Mouse (Mus musculus) intestine, embryonic 14.5 days (tissue): ENCODE measurements at regions not wholly inside any gene's neighbourhood (a gene's known extent, or its start where the extent isn't known, plus 50 kb on each side); places are given as distances from the start of the nearest gene placed in this dataset.

Experiments used
- ATAC-seq: fragments of 200-750 bp; cut with Nextera tagmentation; replicated peaks from 2 replicates; pipeline ENCODE4 v1.8.0; 2017; ENCODE audit warnings: low read depth, moderate number of reproducible peaks, moderate TSS enrichment, moderate library complexity; ENCODE audit not compliant: low FRiP score, low TSS enrichment
- DNase-seq: peaks from one replicate; pipeline ENCODE4 v3.0.0-alpha.2; 2018; ENCODE audit warnings: low spot score
- H3K27ac ChIP-seq: fragments of 300-500 bp; sonication (generic); 2 replicates; pipeline ENCODE4 v1.5.1; 2014; ENCODE audit warnings: low read depth, mild to moderate bottlenecking, control low read depth
- H3K27me3 ChIP-seq: fragments of 300-500 bp; sonication (generic); replicated peaks from 2 replicates; pipeline ENCODE4 v1.6.1; 2014; ENCODE audit warnings: low read length, control low read depth; ENCODE audit not compliant: control insufficient read depth, insufficient read depth
- H3K36me3 ChIP-seq: fragments of 300-500 bp; sonication (generic); 2 replicates; pipeline ENCODE4 v1.6.1; 2014; ENCODE audit warnings: low read length, control low read depth; ENCODE audit not compliant: control insufficient read depth, insufficient read depth
- H3K4me1 ChIP-seq: fragments of 300-500 bp; sonication (generic); replicated peaks from 2 replicates; pipeline ENCODE4 v1.6.1; 2014; ENCODE audit warnings: low read length, control low read depth, mixed read lengths; ENCODE audit not compliant: control insufficient read depth, insufficient read depth
- H3K4me2 ChIP-seq: fragments of 300-500 bp; sonication (generic); 2 replicates; pipeline ENCODE4 v1.6.1; 2014; ENCODE audit warnings: low read length
- H3K4me3 ChIP-seq: fragments of 300-500 bp; sonication (generic); 2 replicates; pipeline ENCODE4 v1.5.1; 2014; ENCODE audit warnings: low read depth, low read length, control low read depth, mixed read lengths
- H3K9ac ChIP-seq: fragments of 300-500 bp; sonication (generic); 2 replicates; pipeline ENCODE4 v1.6.1; 2014; ENCODE audit warnings: mild to moderate bottlenecking, low read length
- H3K9me3 ChIP-seq: fragments of 300-500 bp; sonication (generic); 2 replicates; pipeline ENCODE4 v1.6.1; 2016; ENCODE audit warnings: low read length, control low read depth; ENCODE audit not compliant: control insufficient read depth
- WGBS: fragments of 180-500 bp; shearing (Covaris S2); extraction: QIAGEN DNeasy Blood & Tissue Kit; methylation state at CpG from one replicate; pipeline ENCODE4 v1.1.7; 2014; 5-methylcytosine and 5-hydroxymethylcytosine counted together

DNA sequence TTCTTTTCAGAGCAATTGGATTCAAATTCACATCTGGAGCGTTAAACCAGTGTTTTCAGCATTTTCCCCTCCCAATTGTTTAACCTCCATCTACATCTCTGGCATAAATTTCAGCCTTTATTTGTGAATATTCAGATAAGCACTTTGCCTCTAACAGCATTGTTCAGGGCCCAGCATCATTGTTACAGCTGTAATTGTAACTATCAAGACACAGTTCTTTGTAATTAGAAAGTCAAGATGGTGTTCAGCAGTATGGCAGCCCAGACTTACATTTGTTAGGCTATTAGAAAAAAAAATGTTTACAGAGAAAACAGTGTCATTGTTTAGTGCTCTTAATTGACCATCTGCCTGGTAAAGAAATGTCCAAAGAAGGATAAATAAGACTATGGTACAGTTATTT lies 1042.6 kb downstream of the 5730522E02Rik start:
- no peaks in the 10 kb centered on the region for H3K36me3 ChIP-seq
- no peaks in the 10 kb centered on the region for H3K4me1 ChIP-seq
- ATAC-seq (no peak), DNase-seq (no peak)
- H3K9ac ChIP-seq = no peak overlapping the region
- no peaks in the 10 kb centered on the region for H3K27me3 ChIP-seq
- H3K27ac ChIP-seq = no peak overlapping the region
- no peaks in the 10 kb centered on the region for H3K9me3 ChIP-seq
- 94% methylated on average over 1 of the region's 1 CpGs for WGBS
- no peak overlapping the region for H3K4me2 ChIP-seq
- H3K4me3 ChIP-seq = no peak overlapping the region

DNA sequence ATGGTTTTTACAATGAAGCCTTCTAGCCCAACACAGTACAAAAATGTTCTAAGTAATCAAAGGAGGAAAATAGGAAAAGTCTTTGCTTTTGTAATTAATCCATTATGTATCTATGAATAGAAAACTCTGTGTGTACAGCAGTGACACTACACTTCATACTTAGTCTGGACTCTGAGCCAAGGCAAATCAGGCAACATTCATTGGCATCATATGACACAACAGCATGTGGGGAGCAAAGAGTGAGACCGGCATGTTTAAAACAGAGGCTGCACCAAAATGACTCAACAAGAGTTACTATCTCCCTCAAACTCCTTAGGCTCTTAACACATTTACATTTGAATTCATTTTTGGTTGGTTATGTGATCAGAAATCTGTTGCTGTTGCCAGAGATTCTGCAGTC lies 1039.5 kb downstream of the 5730522E02Rik start:
- H3K36me3 ChIP-seq = no peaks in the 10 kb centered on the region
- no peak overlapping the region for H3K4me3 ChIP-seq
- H3K9me3 ChIP-seq = no peaks in the 10 kb centered on the region
- no peak overlapping the region for H3K27ac ChIP-seq
- ATAC-seq (no peak), DNase-seq (no peak)
- WGBS = 97% methylated on average over 1 of the region's 1 CpGs
- no peak overlapping the region for H3K4me2 ChIP-seq
- H3K4me1 ChIP-seq = no peaks in the 10 kb centered on the region
- H3K27me3 ChIP-seq = no peaks in the 10 kb centered on the region
- no peak overlapping the region for H3K9ac ChIP-seq
